Mouse (Mus musculus) liver, embryonic 14.5 days (tissue): ENCODE measurements around the gene Maco1. TPM values are rescaled to one million over a fixed set of nuclear protein-coding genes. Genes with fewer than 3 reads are reported as not detected.

Experiments
- ATAC-seq: fragments of 200-750 bp; cut with Nextera tagmentation; 2 replicates; pipeline ENCODE4 v1.8.0; 2017; ENCODE audit warnings: moderate number of reproducible peaks, mild to moderate bottlenecking, moderate library complexity; ENCODE audit not compliant: insufficient read depth
- DNase-seq, 3 experiments: peaks; one replicate each; pipeline ENCODE4 v3.0.0-alpha.2; 2012 to 2013; ENCODE audit warnings: low read depth in 3 of 3, low spot score in 3 of 3
- H3K27ac ChIP-seq: fragments of 300-500 bp; sonication (generic); 2 replicates; pipeline ENCODE4 v1.5.1; 2014; ENCODE audit warnings: moderate library complexity, mild to moderate bottlenecking, control low read depth, inconsistent platforms
- H3K27me3 ChIP-seq: fragments of 300-500 bp; sonication (generic); 2 replicates; pipeline ENCODE4 v1.6.1; 2014; ENCODE audit warnings: mild to moderate bottlenecking, low read length, moderate library complexity; ENCODE audit not compliant: control insufficient read depth, insufficient read depth
- H3K36me3 ChIP-seq: fragments of 300-500 bp; sonication (generic); replicated peaks from 2 replicates; pipeline ENCODE4 v1.6.1; 2014; ENCODE audit warnings: low read depth; ENCODE audit not compliant: control insufficient read depth, insufficient read depth
- H3K4me1 ChIP-seq, 2 experiments: fragments of 200-500 bp in 1 of 2; fragments of 300-500 bp in 1 of 2; sonication (generic) in 1 of 2; replicated peaks; 2 replicates each; pipeline ENCODE4 v1.6.1; 2012 to 2014; ENCODE audit warnings: antibody characterized with exemption in 1 of 2, inconsistent platforms in 1 of 2, low read length in 1 of 2; ENCODE audit not compliant: control insufficient read depth in 2 of 2, insufficient read depth in 2 of 2
- H3K4me2 ChIP-seq: fragments of 300-500 bp; sonication (generic); 2 replicates; pipeline ENCODE4 v1.6.1; 2014; ENCODE audit warnings: low read depth, mild to moderate bottlenecking, control low read depth, moderate library complexity
- H3K4me3 ChIP-seq, 2 experiments: fragments of 200-500 bp in 1 of 2; fragments of 300-500 bp in 1 of 2; sonication (generic) in 1 of 2; 2 replicates each; pipeline ENCODE4 v1.5.1; 2012 to 2014; ENCODE audit warnings: low read depth in 2 of 2, low read length in 2 of 2, mild to moderate bottlenecking in 2 of 2, control low read depth in 1 of 2, inconsistent platforms in 1 of 2, moderate library complexity in 1 of 2; ENCODE audit not compliant: insufficient read depth in 1 of 2
- H3K9ac ChIP-seq: fragments of 300-500 bp; sonication (generic); replicated peaks from 2 replicates; pipeline ENCODE4 v1.6.1; 2014; ENCODE audit warnings: mild to moderate bottlenecking, control low read depth, moderate library complexity
- H3K9me3 ChIP-seq: fragments of 300-500 bp; sonication (generic); 2 replicates; pipeline ENCODE4 v1.6.1; 2016; ENCODE audit warnings: low read length, mixed read lengths; ENCODE audit not compliant: control insufficient read depth
- CTCF ChIP-seq: IDR thresholded peaks from 2 replicates; pipeline ENCODE4 v1.5.1; 2016; ENCODE audit warnings: antibody characterized with exemption, low read depth, control low read depth
- EP300 ChIP-seq: IDR thresholded peaks from 2 replicates; pipeline ENCODE4 v1.6.1; 2016; ENCODE audit warnings: antibody characterized with exemption, low read depth
- WGBS: fragments of 180-500 bp; shearing (Covaris S2); extraction: QIAGEN DNeasy Blood & Tissue Kit; methylation state at CpG from one replicate; pipeline ENCODE4 v1.1.7; 2014; ENCODE audit not compliant: insufficient replicate concordance; 5-methylcytosine and 5-hydroxymethylcytosine counted together
- polyA plus RNA-seq, 2 experiments: library from polyadenylated mRNA; depleted of rRNA in 1 of 2; stranded (reverse) in 1 of 2; unstranded in 1 of 2; fragments of >200 nt; fragmentation: Nextera tagmentation in 1 of 2; extraction: Ambion mirVana in 1 of 2; gene quantifications; 2 replicates each; pipeline versions ENCODE4 v1.2.1 to v1.2.3; 2012 to 2014

Maco1 gene
- polyA plus RNA-seq, 2 experiments: 9.3 to 13.0 TPM

GRCm38 (mm10) chr4:134754371-134754770 is 98.8 kb downstream of the Maco1 start:
- H3K4me2 ChIP-seq: no peak overlapping the region
- peaks cover 14% of the 10 kb centered on the region for H3K36me3 ChIP-seq
- H3K9ac ChIP-seq: no peak overlapping the region
- DNase-seq: no peak
- H3K9me3 ChIP-seq: no peaks in the 10 kb centered on the region
- TF ChIP-seq EP300: no peak
- TF ChIP-seq CTCF: no peak
- no peak overlapping the region for H3K4me3 ChIP-seq
- no peak for ATAC-seq
- 39% methylated on average over 10 of the region's 10 CpGs for WGBS
- no peaks in the 10 kb centered on the region for H3K27me3 ChIP-seq
- peak overlapping the region; percentile 2 for H3K27ac ChIP-seq
- H3K4me1 ChIP-seq: peaks cover 41 to 59% of the 10 kb centered on the region in 2 experiments

DNA sequence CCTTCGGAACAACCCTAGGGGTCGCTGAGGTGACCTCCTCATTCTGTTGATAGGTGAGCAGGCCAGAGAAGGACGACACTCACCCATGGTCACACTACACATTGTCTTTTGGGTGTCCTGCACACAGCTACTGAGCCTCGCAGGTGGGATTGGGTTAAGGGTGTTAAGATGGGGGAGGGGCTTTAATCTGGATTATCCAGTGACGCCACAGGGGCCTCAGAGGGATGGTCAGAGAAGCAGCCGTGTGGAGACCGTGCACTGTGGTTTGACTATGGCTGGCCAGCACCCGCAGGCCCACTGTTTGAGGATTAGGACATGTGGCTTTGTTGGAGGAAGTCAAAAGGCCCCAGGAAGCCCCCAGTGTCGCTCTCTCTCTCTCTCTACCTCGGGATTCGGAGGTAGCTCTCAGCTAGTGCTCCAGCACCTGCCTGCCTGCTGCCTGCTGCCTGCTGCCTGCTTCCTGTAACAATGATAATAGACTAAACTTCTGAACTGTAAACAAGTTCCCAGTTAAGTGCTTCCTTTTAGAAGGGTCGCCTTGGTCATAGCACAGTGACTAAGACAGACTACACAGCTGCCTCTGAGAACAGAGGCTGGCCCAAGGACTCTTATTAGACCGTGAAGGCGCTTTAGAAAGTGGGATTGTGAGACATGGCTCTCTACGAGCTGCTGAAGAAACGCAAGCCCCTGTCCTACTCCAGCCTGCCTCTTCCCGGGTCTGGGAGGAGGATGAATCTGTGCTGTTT is 99.5 kb downstream of the Maco1 start:
- Histone ChIP-seq H3K4me3 (no peak overlapping the region), H3K9me3 (no peaks in the 10 kb centered on the region), H3K9ac (no peak overlapping the region), H3K27ac (peak overlapping the region; percentile 23), H3K4me1 (peaks cover 34 to 55% of the 10 kb centered on the region in 2 experiments), H3K27me3 (no peaks in the 10 kb centered on the region), H3K4me2 (no peak overlapping the region), H3K36me3 (peaks cover 18% of the 10 kb centered on the region)
- ATAC-seq (no peak), DNase-seq (no peak)
- TF ChIP-seq EP300: no peak
- no peak for TF ChIP-seq CTCF
- WGBS: 33% methylated on average over 17 of the region's 17 CpGs

- H3K4me2 ChIP-seq: no peak overlapping the region
- H3K27me3 ChIP-seq: no peaks in the 10 kb centered on the region
- no peak overlapping the region for H3K4me3 ChIP-seq
- no peak for TF ChIP-seq EP300
- TF ChIP-seq CTCF: no peak
- peaks cover 27 to 48% of the 10 kb centered on the region in 2 experiments for H3K4me1 ChIP-seq
- peaks cover 25% of the 10 kb centered on the region for H3K36me3 ChIP-seq
- H3K9ac ChIP-seq: no peak overlapping the region
- no peak for DNase-seq
- peak overlapping the region; percentile 76; the same call in 1 of the 2 replicates for H3K27ac ChIP-seq
- ATAC-seq: no peak
- 75% methylated on average over 11 of the region's 11 CpGs for WGBS
- H3K9me3 ChIP-seq: no peaks in the 10 kb centered on the region
Measured at GRCm38 (mm10) chr4:134752911-134753426, 100.2 kb downstream of the Maco1 start.

Other genes with a start within 250 kb of the Maco1 start
- gene Man1c1, start 149.1 kb downstream of the Maco1 start, polyA plus RNA-seq (2012; rRNA removed): 1.6 and 1.9 TPM in 2 replicates
- 1.00 and 1.2 TPM in 2 replicates for gene Man1c1, start 149.1 kb downstream of the Maco1 start, polyA plus RNA-seq (2014; fragmentation: Nextera tagmentation; extraction: Ambion mirVana)
- 7.0 and 9.1 TPM in 2 replicates for gene Ldlrap1, start 85.3 kb downstream of the Maco1 start, polyA plus RNA-seq (2012; rRNA removed)
- gene Ldlrap1, start 85.3 kb downstream of the Maco1 start, polyA plus RNA-seq (2014; fragmentation: Nextera tagmentation; extraction: Ambion mirVana): 13.4 and 19.2 TPM in 2 replicates
- 260 and 298 TPM in 2 replicates for gene Rhd, start 11.2 kb upstream of the Maco1 start, polyA plus RNA-seq (2012; rRNA removed)
- gene Rhd, start 11.2 kb upstream of the Maco1 start, polyA plus RNA-seq (2014; fragmentation: Nextera tagmentation; extraction: Ambion mirVana): 576 and 578 TPM in 2 replicates
- 44.2 and 50.8 TPM in 2 replicates for gene Tmem50a, start 61.7 kb upstream of the Maco1 start, polyA plus RNA-seq (2012; rRNA removed)
- 59.5 and 65.1 TPM in 2 replicates for gene Tmem50a, start 61.7 kb upstream of the Maco1 start, polyA plus RNA-seq (2014; fragmentation: Nextera tagmentation; extraction: Ambion mirVana)
- 228 and 239 TPM in 2 replicates for gene Rsrp1, start 70.2 kb upstream of the Maco1 start, polyA plus RNA-seq (2012; rRNA removed)
- gene Rsrp1, start 70.2 kb upstream of the Maco1 start, polyA plus RNA-seq (2014; fragmentation: Nextera tagmentation; extraction: Ambion mirVana): 151 and 161 TPM in 2 replicates
- 21.9 and 42.9 TPM in 2 replicates for gene Syf2, start 77.6 kb upstream of the Maco1 start, polyA plus RNA-seq (2012; rRNA removed)
- 52.6 and 56.0 TPM in 2 replicates for gene Syf2, start 77.6 kb upstream of the Maco1 start, polyA plus RNA-seq (2014; fragmentation: Nextera tagmentation; extraction: Ambion mirVana)